Mouse (Mus musculus) limb, embryonic 13.5 days (tissue): Measurements from ENCODE around the gene Haao. TPM values are rescaled to one million over a fixed set of nuclear protein-coding genes. Genes with fewer than 3 reads are reported as not detected.
A peak's percentile ranks its signal among the peaks of the same experiment; 100 is the strongest.

ENCODE experiments used
- ATAC-seq: fragments of 200-750 bp; cut with Nextera tagmentation; 2 replicates; pipeline ENCODE4 v1.8.0; 2017; ENCODE audit warnings: low read depth, moderate number of reproducible peaks, moderate TSS enrichment; ENCODE audit not compliant: low FRiP score
- H3K27ac ChIP-seq: fragments of 300-500 bp; sonication (generic); 2 replicates; pipeline ENCODE4 v1.5.1; 2015; ENCODE audit warnings: inconsistent platforms, mild to moderate bottlenecking, moderate library complexity
- H3K27me3 ChIP-seq: fragments of 300-500 bp; sonication (generic); 2 replicates; pipeline ENCODE4 v1.6.1; 2015; ENCODE audit warnings: mild to moderate bottlenecking, inconsistent platforms
- H3K36me3 ChIP-seq: fragments of 300-500 bp; sonication (generic); 2 replicates; pipeline ENCODE4 v1.6.1; 2015; ENCODE audit warnings: inconsistent platforms, mild to moderate bottlenecking, moderate library complexity
- H3K4me1 ChIP-seq: fragments of 300-500 bp; sonication (generic); 2 replicates; pipeline ENCODE4 v1.6.1; 2015; ENCODE audit warnings: inconsistent platforms
- H3K4me2 ChIP-seq: fragments of 300-500 bp; sonication (generic); replicated peaks from 2 replicates; pipeline ENCODE4 v1.6.1; 2015; ENCODE audit warnings: inconsistent platforms, mild to moderate bottlenecking, moderate library complexity
- H3K4me3 ChIP-seq: fragments of 300-500 bp; sonication (generic); 2 replicates; pipeline ENCODE4 v1.5.1; 2015; ENCODE audit warnings: moderate library complexity, mild to moderate bottlenecking, inconsistent platforms
- H3K9ac ChIP-seq: fragments of 300-500 bp; sonication (generic); 2 replicates; pipeline ENCODE4 v1.6.1; 2015; ENCODE audit warnings: mild to moderate bottlenecking, inconsistent platforms
- H3K9me3 ChIP-seq: fragments of 300-500 bp; sonication (generic); 2 replicates; pipeline ENCODE4 v1.6.1; 2016; ENCODE audit warnings: inconsistent platforms
- WGBS: fragments of 180-500 bp; shearing (Covaris S2); methylation state at CpG from one replicate; pipeline ENCODE4 v1.1.7; 2015; 5-methylcytosine and 5-hydroxymethylcytosine counted together
- polyA plus RNA-seq: library from polyadenylated mRNA; unstranded; fragments of >200 nt; fragmentation: Nextera tagmentation; extraction: Ambion mirVana; gene quantifications from 2 replicates; pipeline ENCODE4 v1.2.1, GENCODE M21; 2015

Gene Haao
- polyA plus RNA-seq, 1 experiment from 2014 or later = 1.3 TPM

DNA sequence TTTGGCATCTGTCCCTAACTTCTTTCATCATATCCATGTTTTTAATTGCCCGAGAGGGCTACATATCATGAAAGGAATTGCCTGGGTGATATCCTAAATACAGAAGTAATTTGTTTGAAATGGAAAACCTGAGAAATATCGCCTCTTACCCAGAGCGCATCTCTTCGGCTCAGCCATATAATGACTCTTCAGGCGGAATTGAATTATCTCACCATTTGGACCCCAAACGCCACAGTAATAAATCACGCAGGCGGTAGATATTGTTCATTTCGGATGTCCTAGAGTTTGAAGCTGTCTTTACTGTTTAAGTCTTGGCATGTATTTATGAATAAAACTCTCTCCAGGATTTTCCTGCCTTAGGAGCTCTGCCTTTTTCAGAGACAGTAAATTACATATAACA lies 42.7 kb downstream of the Haao start:
- H3K4me2 ChIP-seq = no peak overlapping the region
- no peak overlapping the region for H3K27ac ChIP-seq
- H3K36me3 ChIP-seq = peaks cover 75% of the 10 kb centered on the region
- H3K4me3 ChIP-seq = no peak overlapping the region
- no peak overlapping the region for H3K9ac ChIP-seq
- ATAC-seq = no peak
- no peaks in the 10 kb centered on the region for H3K9me3 ChIP-seq
- no peaks in the 10 kb centered on the region for H3K4me1 ChIP-seq
- WGBS = 95% methylated on average over 9 of the region's 9 CpGs
- no peaks in the 10 kb centered on the region for H3K27me3 ChIP-seq

DNA sequence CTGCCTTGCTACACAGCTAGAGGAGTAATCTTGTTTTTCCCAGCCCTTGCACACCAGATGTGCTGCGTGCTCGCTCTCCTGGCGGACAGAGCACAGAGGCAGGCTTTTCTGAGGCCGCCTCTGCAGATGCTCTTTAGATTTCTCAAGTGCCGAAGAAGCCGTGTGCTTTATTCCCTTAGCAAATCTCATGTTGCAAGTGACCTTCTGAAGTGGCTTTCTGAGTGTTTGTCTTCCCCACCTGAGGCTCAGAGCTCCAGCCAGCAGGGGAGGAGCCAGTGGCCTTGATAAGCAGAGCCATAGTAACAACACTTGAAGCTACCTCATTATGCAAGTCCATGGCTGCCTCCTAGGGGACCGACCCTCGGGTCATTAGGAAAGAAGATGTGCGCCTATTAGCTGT lies 43.8 kb downstream of the Haao start:
- ATAC-seq = no peak
- Histone ChIP-seq H3K4me2 (no peak overlapping the region), H3K36me3 (peaks cover 64% of the 10 kb centered on the region), H3K27me3 (no peaks in the 10 kb centered on the region), H3K4me1 (no peaks in the 10 kb centered on the region), H3K4me3 (no peak overlapping the region), H3K9ac (no peak overlapping the region), H3K27ac (no peak overlapping the region), H3K9me3 (no peaks in the 10 kb centered on the region)
- WGBS = 75% methylated on average over 9 of the region's 9 CpGs

DNA sequence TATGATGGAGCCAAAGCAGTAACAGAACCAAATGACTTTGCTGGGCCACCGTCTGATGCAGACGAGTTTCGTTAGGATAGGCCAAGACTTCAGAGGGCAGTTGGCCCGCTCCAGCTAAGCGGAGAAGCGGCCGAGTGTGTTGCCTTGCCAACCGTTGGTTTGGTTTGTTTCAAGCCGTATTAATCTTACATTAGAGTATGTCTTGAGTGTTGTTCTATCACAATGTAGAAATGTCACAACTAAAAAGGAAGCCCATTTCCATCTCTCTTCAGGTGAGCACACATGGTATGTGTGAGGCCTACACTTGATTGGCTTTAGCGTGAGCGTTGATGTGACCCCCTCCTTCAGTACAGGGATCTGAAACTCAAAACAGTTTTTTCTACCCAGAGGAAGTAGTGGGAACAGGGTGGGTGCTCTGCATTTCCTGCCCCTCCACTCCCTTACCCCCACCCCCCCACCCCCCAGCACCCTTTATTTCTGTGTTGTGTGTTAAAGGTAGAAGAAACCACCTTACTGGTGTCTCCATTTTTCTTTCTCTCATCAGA lies 48.2 kb downstream of the Haao start:
- WGBS = 87% methylated on average over 11 of the region's 11 CpGs

DNA sequence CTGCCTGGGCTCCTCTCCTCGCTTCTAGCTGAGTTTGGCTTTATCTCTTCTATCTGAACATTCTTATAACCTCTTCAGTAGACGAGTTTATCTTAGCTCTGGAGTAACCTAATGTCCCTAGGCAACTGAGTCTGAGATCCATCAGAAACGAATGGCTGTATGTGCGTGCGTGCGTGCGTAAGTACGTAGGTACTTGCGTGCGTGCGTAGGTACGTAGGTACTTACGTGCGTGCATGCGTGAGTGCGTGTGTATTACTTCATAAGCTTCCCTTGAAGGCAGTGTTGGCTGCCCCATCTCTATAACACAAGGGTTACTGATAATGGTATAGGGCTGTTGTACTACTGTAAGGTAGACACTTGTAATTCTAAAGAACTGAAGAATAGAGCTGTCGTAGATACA lies 52.6 kb downstream of the Haao start:
- H3K9ac ChIP-seq = no peak overlapping the region
- no peaks in the 10 kb centered on the region for H3K27me3 ChIP-seq
- H3K27ac ChIP-seq = no peak overlapping the region
- WGBS = 96% methylated on average over 17 of the region's 17 CpGs
- H3K4me1 ChIP-seq = peaks cover 10% of the 10 kb centered on the region; the same call in 1 of the 2 replicates
- H3K9me3 ChIP-seq = no peaks in the 10 kb centered on the region
- no peak for ATAC-seq
- no peak overlapping the region for H3K4me2 ChIP-seq
- H3K4me3 ChIP-seq = no peak overlapping the region
- peaks cover 16% of the 10 kb centered on the region for H3K36me3 ChIP-seq

More for the DNA sequence above, 48.2 kb downstream of the Haao start:
- no peak for ATAC-seq
- H3K4me2 ChIP-seq = no peak overlapping the region
- no peak overlapping the region for H3K4me3 ChIP-seq
- no peak overlapping the region for H3K27ac ChIP-seq
- no peak overlapping the region for H3K9ac ChIP-seq
- no peaks in the 10 kb centered on the region for H3K4me1 ChIP-seq
- H3K36me3 ChIP-seq = peaks cover 31% of the 10 kb centered on the region
- H3K27me3 ChIP-seq = no peaks in the 10 kb centered on the region
- H3K9me3 ChIP-seq = no peaks in the 10 kb centered on the region

DNA sequence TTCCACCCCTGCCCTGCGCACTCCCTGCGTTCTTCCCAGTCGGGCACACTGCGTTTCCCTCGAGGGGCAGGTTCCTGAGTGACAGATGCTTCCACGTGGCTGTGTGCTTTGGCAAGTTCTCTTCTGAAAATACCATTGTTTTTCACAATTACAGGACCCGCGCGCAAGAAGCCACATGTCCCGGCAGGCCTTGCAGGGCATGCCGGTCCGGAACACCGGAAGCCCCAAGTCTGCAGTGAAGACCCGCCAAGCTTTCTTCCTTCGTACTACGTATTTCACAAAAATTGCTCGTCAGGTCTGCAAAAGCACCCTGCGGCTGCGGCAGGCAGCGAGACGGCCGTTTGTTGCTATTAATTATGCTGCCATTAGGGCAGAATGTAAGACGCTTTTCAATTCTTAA lies 55.4 kb downstream of the Haao start:
- Histone ChIP-seq H3K4me2 (peak overlapping the region; percentile 41), H3K9me3 (no peaks in the 10 kb centered on the region), H3K27ac (no peak overlapping the region), H3K4me1 (peaks cover 10% of the 10 kb centered on the region; the same call in 1 of the 2 replicates), H3K4me3 (no peak overlapping the region), H3K9ac (no peak overlapping the region), H3K27me3 (no peaks in the 10 kb centered on the region), H3K36me3 (peaks cover 34% of the 10 kb centered on the region)
- ATAC-seq = no peak
- WGBS = 60% methylated on average over 23 of the region's 23 CpGs

DNA sequence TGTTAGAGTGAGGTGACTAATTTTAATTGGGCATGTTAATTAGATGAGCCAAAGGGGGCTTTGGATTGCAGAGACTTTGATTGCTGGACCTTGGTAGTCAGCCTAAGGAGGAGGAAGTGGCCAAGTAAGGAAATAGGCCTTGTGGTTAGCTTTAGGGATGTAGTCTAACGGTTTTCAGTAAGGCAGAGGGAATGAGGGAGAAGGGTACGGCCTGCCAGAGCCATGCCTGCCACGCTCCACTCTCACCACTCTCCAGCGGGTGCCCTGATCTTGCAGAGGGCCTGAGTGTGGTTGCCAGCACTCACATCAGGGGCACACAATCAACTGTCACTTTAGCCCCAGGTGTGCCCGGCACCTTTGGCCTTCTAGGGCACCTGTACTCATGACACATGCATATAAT lies 57.6 kb downstream of the Haao start:
- WGBS = 79% methylated on average over 5 of the region's 5 CpGs
- no peak overlapping the region for H3K4me2 ChIP-seq
- H3K36me3 ChIP-seq = peaks cover 45% of the 10 kb centered on the region
- peaks cover 10% of the 10 kb centered on the region; the same call in 1 of the 2 replicates for H3K4me1 ChIP-seq
- no peaks in the 10 kb centered on the region for H3K9me3 ChIP-seq
- H3K27me3 ChIP-seq = no peaks in the 10 kb centered on the region
- no peak overlapping the region for H3K4me3 ChIP-seq
- H3K9ac ChIP-seq = no peak overlapping the region
- ATAC-seq = no peak
- peak overlapping the region; percentile 6; the same call in 1 of the 2 replicates for H3K27ac ChIP-seq

DNA sequence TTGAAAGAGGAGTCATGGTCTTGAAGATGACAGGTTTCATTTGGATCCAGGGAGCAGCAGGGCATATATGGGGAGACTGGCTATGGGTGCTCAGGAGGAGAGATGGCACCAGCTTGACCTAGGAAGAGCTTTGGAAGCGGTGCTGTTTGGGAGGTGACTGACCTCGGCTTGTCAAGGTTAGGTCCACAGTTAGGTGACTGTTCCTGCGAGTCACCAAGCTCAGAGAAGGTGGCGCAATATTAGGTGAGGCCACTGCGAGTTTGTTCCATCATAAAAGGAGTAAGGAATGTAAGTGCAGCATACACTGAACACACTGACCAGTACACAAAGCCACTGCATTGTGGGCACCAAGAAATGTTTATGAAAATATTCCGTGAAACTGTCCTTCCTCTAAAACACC lies 61.3 kb downstream of the Haao start:
- no peak overlapping the region for H3K4me3 ChIP-seq
- WGBS = 96% methylated on average over 6 of the region's 6 CpGs
- H3K9me3 ChIP-seq = no peaks in the 10 kb centered on the region

DNA sequence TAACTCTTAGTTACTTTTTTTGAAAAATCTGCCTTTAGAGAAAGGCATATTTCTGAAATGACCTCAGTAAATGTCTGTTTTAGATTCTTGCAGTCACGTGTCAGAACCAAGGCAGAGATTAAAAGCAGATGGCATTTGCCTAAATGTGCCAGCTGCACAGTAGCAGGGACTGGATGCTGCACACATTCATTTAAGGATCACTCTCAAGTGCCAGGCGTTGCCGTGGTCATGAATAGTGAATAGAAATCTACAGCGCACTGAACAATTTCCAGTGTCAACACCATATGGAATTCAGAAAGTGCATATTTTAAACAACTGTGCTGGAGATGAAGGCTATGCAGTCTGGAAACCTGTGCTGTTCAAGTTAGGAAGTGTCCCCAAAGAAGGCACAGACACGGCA lies 65.0 kb downstream of the Haao start:
- ATAC-seq = no peak
- H3K27ac ChIP-seq = 0 out of 2 replicates have a peak overlapping the region, but pooled peaks have one; percentile 44

More for the DNA sequence above, 61.3 kb downstream of the Haao start:
- ATAC-seq = no peak
- H3K4me2 ChIP-seq = no peak overlapping the region
- no peak overlapping the region for H3K9ac ChIP-seq
- H3K4me1 ChIP-seq = peaks cover 10% of the 10 kb centered on the region
- H3K36me3 ChIP-seq = peaks cover 58% of the 10 kb centered on the region
- H3K27ac ChIP-seq = no peak overlapping the region
- no peaks in the 10 kb centered on the region for H3K27me3 ChIP-seq

More for the DNA sequence above, 65.0 kb downstream of the Haao start:
- Histone ChIP-seq H3K4me1 (peaks cover 10% of the 10 kb centered on the region; the same call in 1 of the 2 replicates), H3K4me3 (no peak overlapping the region), H3K36me3 (peaks cover 48% of the 10 kb centered on the region), H3K9me3 (no peaks in the 10 kb centered on the region), H3K27me3 (no peaks in the 10 kb centered on the region), H3K4me2 (no peak overlapping the region), H3K9ac (no peak overlapping the region)
- 45% methylated on average over 5 of the region's 5 CpGs for WGBS

Other genes starting within 250 kb of the Haao start
- gene Kcng3, start 216.1 kb downstream of the Haao start, polyA plus RNA-seq = not detected in 2 replicates
- 47.9 and 48.6 TPM in 2 replicates for gene Mta3, start 141.8 kb downstream of the Haao start, polyA plus RNA-seq